Mouse (Mus musculus) kidney, adult 11 months (tissue): ENCODE data around the gene Prr19.

Source experiments
- DNase-seq: peaks from one replicate; pipeline ENCODE4 v3.0.0; 2022

Gene Prr19

DNA sequence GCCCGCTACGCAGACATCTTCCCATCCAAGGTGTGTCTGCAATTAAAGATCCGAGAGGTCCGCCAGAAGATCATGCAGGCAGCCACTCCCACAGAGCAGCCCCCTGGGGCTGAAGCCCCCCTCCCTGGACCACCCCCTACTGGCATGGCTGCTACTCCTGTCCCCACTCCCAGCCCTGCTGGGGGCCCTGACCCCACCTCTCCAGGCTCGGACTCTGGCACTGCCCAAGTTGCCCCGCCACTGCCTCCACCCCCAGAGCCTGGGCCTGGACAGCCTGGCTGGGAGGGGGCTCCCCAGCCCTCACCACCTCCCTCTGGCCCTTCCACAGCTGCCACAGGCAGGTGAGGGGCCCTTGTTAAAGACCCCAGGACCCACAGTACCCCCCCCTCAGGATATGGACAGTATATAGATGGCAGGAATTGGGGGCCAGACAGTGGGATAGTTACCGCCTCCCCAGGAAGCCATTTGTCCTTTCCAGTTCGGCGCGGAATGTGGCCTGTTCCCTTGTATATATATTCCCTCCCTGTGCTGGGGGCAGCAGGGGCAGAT is 7.9 kb upstream of the Prr19 start:
- DNase-seq = no peak

- no peak for DNase-seq
Measured at GRCm38 (mm10) chr7:25294495-25294894, 6.7 kb upstream of the Prr19 start.

GRCm38 (mm10) chr7:25294960-25295722 is 6.1 kb upstream of the Prr19 start:
- no peak for DNase-seq

DNA sequence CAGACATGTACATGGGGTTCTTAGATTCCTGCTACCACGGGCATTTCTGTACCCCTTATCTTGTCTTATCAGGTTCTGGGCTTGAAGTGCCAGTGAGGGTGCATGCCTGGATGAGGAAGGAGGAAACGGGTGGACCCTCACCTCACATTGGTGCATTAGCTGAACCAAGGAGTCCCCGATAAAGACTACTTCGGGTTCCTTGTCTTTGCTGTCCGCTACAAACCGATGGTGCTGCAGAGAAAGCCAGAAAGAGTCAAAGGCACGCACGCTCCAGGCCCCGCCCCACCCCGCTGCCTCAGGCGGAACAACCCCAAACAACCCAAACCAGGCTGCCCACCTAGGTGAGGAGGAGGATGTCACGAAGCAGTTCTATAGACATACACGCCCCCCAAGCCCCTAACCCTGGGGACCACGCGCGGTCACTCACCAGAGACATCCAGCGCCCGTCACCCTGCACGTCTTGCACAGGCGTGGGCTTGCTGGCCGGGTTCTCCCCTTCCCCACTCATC is 4.2 kb upstream of the Prr19 start:
- no peak for DNase-seq

GRCm38 (mm10) chr7:25297454-25298325 is 3.5 kb upstream of the Prr19 start, which contains the start of gene Pafah1b3:
Gene Pafah1b3, minus strand, starts transcription at chr7:25297986.
- peak; percentile 91 for DNase-seq

DNA sequence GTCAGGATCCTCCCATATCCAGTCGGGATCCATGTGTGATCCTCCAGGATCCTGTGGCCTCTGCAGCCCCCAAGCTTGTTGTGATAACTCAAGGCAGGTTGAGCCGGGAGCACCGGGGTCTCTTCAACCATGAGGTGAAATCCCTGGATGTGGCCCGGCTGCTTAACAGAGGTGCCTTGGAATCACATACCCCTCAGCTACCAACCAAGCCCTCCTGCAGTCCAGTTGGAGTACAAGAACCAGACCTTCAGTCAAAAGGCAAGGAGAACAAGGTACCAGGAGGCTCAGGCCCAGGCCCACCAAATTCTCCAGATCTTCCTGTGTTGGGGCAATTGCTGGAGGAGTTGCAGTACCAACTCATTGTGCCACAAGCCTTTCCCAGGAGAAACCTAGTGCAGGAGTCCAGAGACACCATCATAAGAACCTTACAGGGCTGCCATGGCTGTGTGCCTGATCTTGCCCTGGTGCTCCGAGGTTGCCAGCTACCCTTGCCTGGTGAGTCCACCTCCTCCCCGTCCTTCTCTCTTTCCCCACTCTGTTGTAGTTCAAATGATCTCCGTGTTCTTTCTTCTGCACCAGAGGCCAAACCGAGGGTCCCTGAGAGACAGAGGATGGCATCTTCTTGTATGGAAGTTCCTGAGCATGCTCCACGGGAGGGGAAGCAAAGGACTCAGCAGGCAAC is 1.9 kb downstream of the Prr19 start:
- DNase-seq = no peak

- no peak for DNase-seq
Measured at GRCm38 (mm10) chr7:25303685-25304006, 2.4 kb downstream of the Prr19 start.

DNA sequence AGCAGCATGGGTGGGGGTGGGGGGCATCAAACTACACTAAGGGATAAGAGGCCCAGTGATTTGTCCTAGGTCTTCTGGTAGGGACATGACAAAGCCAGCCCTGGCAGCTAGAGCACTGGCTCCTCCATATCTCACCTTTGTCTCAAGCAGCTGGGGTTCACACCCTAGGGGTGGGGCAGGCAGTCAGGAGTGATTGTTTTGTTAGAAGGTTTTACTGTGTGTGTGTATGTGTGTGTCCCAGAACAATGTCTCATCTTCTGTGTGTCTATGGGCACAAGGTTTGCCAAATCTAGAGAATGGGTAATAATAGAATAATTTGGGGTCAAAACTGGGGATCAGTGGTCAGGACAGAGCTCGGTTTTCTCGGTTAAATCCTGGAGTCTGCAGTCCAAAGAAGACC is 4.3 kb downstream of the Prr19 start:
- no peak for DNase-seq

- DNase-seq = no peak
Measured at GRCm38 (mm10) chr7:25305956-25306613, 4.9 kb downstream of the Prr19 start, which contains the start of gene Tmem145. Gene Tmem145, plus strand, starts transcription at chr7:25306106.

DNA sequence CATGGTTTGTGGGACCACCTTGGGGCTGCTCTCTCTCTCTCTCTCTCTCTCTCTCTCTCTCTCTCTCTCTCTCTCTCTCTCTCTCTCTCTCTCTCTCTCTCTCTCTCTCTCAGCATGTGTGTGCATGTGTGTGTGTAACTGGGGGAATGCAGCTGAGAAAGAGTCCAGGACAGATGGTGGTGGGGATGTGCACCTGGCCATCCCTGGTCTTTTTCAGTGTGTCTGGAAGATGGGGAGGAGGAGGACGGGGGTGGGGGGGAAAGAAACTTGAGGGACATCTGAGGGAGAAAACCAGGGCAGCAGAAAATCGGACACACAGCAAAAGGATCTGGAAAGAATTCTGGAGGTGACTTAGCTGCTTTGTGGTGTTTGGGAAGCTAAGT is 5.4 kb downstream of the Prr19 start:
- no peak for DNase-seq

DNA sequence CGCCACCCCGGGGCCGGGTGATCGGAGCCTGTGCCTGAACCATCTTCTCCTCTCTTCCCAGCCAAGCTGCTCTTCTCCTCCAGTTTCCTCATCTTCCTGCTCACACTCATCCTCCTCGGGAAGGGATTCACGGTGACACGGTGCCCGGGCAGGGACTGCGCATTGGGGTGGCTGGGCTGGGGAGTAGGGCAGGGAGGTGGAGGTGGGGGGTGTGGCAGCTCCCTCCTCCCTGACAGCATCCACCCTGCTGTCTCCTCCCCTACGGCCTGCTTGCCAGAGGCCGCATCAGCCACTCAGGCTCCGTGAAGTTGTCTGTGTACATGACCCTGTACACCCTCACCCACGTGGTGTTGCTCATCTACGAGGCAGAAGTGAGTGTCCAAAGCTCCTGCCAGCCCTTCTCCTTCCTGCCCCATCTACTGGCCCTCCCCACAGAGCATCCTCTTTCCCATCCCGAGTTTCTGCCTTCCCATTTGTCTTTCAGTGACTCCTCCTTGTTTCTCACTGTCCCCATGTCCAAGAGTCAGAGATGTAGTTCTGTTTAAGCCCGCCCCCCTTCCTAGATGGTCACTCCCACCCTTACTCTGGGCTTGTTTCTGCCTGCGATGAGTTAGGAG is 7.6 kb downstream of the Prr19 start:
- DNase-seq = no peak

- no peak for DNase-seq
Measured at GRCm38 (mm10) chr7:25309425-25309824, 8.2 kb downstream of the Prr19 start.

DNA sequence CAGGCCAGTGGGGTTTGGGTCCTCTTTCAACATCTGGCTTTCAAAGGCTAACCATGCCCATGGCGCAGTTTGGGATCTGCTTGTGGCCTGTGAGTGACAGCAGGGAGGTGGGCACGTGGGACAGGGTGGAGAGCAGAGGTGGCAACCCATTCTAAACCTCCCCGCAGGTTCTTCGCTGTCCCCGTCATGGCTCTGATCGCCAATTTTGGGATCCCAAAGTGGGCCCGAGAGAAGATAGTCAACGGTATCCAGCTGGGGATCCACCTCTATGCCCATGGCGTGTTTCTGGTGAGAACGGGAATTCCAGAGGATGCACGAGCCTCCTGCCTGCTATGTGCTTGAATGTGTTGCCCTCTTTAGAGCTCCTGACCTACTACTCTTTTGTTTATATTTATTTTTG is 10.0 kb downstream of the Prr19 start:
- DNase-seq = no peak

- DNase-seq = no peak
Measured at GRCm38 (mm10) chr7:25313325-25313724, 12.1 kb downstream of the Prr19 start.

DNA sequence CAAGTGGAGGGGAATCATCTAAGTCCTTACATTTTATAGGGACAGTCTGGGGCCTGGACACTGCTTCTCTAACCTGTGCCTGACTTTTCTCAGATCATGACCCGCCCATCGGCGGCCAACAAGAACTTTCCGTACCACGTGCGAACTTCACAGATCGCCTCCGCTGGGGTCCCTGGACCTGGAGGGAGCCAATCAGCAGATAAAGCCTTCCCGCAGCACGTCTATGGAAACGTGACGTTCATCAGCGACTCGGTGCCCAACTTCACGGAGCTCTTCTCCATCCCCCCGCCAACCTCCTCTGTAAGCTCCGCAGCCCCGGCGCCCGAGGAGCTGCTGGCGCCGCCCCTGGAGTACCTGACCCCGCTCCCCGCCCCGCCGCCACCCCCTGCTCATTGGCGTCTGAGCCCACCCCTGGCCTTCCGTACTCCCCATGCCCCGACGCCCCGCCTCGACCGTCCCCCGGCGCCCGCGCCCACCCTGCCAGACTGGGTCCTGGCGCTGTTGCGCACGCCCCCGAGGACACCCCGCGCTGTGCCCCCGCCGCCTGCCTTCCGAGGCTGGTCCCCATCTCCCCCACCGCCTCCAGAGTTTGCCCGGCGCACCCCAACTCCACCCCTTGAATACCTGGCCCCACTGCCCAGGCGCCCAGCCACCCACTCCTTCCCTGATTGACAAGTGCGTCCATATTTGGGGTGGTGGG is 13.5 kb downstream of the Prr19 start:
- no peak for DNase-seq

GRCm38 (mm10) chr7:25315306-25316041 is 14.3 kb downstream of the Prr19 start:
- no peak for DNase-seq

- peak; percentile 98 for DNase-seq
Measured at GRCm38 (mm10) chr7:25316532-25317445, 15.6 kb downstream of the Prr19 start, which contains the start of gene Megf8. Gene Megf8, plus strand, starts transcription at chr7:25317164.

GRCm38 (mm10) chr7:25317446-25317999 is 16.3 kb downstream of the Prr19 start:
- no peak for DNase-seq

DNA sequence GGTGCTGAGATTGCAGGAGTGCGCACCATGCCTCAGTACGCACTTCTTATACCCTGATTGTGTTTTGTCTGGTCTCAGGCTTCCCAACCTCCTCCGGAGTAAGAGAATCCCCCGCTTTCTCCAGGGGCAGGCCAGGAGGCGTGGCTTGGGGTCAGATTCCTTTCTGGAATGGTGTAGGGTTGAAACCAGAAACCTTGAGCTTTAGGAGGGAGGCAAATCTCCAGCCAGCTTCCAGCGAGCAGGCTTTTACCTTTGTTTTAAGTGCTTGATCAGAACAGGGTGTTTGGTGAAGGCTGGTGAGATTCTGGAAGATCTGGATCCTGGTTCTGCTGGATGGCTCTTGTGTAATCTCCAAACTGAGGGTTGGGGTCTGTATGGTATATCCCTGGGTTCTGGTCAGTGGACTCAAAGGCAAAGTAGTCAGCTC is 20.9 kb downstream of the Prr19 start:
- DNase-seq = no peak
